Mouse (Mus musculus) T-cell, adult 2 months (primary cell): ENCODE measurements around the gene Mical2.

Source experiments
- DNase-seq: peaks from one replicate; pipeline ENCODE4 v3.0.0; 2022; ENCODE audit warnings: low spot score

The Mical2 gene

DNA sequence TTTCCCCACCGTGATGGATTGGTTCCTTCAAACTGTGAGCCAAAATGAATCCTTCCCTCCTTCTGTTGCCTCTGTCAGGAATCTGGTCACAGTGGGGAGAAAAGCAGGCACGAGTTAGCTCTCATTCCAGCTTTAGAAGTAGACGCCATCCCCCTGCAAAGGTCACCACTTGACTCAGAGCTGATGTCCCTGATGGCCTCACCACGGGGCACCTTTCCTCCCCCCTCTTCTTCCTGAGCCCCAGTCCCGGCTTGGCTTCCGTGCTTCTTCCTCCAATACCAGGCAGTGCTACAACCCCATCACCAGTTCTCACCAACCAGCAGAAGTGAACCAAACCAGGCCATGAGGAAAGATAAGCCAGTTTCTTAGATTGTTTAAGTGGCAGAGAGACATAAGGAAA lies 16.9 kb downstream of the Mical2 start:
- no peak for DNase-seq

DNA sequence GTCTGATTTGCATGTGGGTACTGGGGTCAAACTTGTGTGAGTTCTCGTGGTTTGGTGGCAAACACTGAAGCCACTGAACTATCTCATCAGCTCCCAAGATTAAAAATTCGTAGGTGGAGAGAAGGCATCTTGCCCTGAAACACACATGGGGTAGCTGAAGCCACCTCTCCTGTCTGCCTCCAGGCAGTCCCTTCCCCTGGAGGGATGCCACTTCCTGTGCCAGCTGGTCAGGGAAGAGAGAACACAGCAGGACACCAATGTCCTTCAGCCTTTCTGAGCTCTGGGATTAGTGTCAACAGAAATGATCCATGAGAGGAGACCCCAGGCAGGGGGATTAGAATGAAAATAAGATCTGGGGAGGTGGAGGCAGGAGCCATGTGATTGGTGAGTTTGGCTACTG lies 18.4 kb downstream of the Mical2 start:
- no peak for DNase-seq

- no peak for DNase-seq
Observed at GRCm38 (mm10) chr7:112244683-112245082, 19.0 kb downstream of the Mical2 start.

DNA sequence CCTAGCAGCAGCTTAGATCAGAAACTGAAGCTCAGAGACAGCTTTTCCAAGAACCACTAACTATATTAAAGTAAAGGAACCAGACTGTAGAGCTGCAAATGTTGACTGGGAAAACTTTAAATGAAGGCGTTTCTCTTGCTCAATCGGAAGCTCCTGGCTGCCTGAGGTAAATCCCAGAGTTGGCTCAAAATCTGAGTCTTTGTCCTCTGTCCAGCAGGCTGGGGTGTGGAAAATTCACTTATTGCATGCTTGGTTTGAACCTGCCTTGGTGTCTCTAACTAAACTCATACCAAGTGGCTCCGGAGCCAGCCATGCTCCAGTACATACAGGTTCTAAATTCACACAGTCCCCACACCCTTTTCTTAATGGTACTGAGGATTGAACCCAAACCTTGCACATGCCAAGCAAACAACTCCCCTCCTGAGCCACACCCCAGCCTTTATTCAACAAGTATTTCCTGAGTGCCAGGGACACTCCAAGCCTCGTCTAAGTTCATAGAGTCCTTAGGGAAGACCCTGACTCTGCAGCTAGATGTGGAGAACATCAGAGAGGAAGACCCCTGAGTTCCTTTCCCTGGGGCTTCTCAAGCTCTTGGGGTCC lies 20.3 kb downstream of the Mical2 start:
- DNase-seq = no peak

- DNase-seq = no peak
Observed at GRCm38 (mm10) chr7:112246442-112246841, 20.8 kb downstream of the Mical2 start.

- no peak for DNase-seq
Observed at GRCm38 (mm10) chr7:112247890-112248289, 22.2 kb downstream of the Mical2 start.

GRCm38 (mm10) chr7:112249476-112249875 lies 23.8 kb downstream of the Mical2 start:
- DNase-seq = no peak

GRCm38 (mm10) chr7:112252065-112252464 lies 26.4 kb downstream of the Mical2 start:
- no peak for DNase-seq

- no peak for DNase-seq
Observed at GRCm38 (mm10) chr7:112254233-112254632, 28.6 kb downstream of the Mical2 start.

DNA sequence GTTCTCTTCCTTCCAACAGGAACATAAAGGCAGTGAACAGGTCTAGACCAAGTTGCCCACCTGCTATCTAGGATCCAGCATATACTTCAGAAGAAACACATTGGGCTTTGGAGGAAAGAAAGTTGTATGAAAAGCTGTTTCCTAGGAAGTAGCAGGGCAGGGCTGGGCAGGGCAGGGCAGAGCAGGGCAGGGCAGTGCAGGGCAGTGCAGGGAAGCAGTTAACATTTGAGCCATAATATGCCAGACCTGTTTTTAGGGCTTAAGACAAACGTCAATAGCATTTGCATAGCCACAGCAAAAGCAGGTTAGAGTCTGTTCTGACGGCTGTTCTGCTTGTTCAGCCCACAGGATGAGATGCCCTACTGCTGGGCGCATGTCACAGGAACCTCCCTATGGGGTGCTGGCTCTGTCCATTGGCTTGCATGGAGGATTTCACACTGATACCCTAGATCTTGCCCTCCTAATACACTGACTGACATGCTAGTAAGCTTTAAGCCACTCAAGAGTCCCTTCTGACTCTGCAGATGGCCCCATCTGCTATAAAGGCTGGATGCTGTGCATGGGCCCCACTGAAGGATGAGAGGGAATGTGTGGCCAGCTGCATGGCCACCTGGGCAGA lies 29.7 kb downstream of the Mical2 start:
- DNase-seq = no peak

DNA sequence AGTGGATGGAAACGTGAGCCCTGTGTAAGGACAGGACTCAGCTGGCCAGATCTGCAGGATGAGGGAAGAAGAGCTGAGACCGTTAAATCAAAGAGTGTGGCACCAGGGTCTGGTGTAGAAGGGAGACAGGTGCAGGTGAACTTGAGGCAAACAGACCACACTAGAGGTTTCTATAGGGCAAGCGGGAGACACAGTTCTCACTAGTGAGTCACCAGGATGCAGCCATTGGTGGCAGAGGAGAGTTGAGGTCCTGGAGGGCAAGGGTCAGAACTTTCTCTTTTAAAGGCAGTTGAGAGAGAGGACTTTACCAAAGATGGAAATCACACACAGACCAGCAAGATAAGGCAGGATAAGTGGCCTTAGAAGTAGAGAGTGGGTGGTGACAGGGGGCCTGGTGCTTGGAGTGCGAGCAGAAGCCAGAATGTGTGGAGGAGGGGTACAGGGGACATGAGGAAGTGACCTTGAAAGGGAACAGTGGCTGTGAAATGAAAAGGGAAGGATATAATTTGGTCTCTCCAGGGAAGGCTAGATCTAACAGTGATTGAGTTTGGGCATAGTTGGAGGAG lies 32.8 kb downstream of the Mical2 start:
- DNase-seq = no peak

- no peak for DNase-seq
Observed at GRCm38 (mm10) chr7:112259286-112259685, 33.6 kb downstream of the Mical2 start.

DNA sequence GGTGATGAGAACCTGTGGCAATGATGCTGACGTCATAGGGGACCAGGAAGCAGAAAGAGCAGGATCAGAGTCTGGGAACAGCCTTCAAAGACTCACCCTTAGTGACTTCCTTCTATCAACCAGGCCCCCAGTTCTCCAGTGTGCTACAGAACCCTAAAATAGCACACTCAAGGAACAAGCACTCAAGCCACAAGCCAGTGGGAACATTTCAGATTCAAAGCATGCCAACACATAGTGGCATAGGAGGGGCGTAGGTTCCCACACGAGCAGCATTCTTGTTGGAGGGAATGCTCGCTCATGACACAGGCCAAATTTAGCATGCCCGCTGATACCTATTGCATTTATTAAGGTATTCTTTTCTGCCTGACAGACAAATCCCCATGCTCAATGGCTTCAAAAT lies 35.5 kb downstream of the Mical2 start:
- no peak for DNase-seq

DNA sequence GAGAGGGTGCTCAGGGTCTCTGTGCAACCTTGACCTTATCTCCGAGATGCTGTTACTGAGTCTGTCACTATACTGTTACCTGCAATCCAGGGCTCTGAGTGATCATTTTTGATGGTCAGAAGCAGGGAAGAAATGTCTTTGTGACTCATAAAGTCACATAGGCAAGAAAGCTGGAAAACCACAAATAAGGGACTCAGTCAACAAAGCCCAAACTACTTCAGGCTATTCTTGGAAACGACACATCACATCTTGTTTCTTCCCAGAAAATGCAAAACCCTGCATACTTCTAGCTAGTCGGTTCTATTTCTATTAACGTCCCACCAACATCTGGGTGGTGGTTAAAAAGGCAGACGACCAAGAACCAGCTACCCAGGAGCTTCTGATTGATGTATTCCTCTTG lies 41.6 kb downstream of the Mical2 start:
- no peak for DNase-seq

DNA sequence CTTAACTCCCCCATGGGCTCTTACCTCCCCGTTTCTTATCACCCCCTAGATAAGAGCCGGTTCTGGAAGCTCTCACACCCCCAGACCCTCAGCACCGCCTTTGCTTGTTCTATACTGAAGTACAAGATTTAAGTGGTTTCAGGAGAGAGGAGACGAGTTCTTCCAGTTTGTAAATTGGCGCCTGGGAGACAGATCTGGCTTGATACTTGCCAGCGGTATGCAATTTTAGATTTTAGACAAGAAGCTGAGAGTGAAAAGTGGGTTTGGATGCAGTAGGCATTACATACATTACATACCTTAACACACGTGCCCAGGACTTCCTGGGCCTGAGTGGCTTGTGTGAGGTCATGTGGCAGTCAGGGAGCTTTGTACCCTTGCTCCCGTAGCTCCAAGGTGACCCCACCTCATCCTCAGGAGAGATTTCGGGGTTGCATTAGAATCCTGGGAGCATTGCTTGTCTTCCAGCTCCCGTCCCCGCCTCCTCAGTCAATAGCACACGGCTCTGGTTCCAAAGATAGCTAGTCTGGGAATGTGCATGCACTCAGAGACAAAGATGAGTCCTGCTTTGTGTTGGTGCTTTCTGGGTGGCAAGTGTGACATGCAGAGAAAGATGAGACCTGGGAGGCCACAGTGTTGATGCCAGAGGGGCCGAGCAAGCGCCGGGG lies 43.2 kb downstream of the Mical2 start:
- no peak for DNase-seq

- no peak for DNase-seq
Observed at GRCm38 (mm10) chr7:112270870-112271269, 45.2 kb downstream of the Mical2 start.

DNA sequence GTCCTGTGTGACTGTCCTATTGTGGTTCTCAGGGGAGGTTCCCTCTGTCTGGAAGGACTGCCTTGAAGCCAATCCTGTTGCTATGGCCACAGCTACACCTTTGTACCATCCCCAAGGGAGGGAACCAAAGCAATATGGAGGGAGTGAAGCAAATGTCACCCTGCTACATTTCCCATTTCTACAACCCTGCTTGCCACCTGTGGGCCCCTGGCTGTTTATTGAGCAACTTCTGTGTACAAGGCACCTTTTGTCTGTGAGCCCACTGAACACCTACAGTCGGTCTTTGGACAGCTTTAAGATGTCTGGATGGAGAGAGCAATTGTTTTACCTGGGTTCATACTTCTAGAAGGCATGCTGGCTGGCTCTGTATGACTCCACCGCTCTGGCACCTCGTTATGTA lies 46.0 kb downstream of the Mical2 start:
- no peak for DNase-seq

DNA sequence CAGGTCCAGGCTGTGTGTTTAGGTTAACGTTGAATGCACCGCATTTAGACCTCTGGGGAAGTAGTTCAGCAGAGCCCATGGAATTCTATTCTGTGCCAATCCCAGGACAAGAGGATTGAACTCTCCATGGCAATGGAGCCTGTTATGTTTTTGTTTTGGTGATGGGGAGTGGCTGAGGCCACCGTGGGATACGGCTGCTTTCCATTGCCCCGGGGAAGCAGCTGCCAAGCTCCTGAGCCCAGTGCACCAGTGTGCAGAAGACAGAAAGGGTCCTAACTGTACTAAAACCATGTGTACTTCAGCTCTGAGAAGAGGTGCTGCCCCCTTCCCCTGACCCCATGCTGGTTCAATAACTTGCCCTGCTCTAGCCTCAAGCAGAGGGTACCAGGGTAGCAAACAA lies 47.0 kb downstream of the Mical2 start:
- no peak for DNase-seq

- DNase-seq = no peak
Observed at GRCm38 (mm10) chr7:112273451-112273850, 47.8 kb downstream of the Mical2 start.

DNA sequence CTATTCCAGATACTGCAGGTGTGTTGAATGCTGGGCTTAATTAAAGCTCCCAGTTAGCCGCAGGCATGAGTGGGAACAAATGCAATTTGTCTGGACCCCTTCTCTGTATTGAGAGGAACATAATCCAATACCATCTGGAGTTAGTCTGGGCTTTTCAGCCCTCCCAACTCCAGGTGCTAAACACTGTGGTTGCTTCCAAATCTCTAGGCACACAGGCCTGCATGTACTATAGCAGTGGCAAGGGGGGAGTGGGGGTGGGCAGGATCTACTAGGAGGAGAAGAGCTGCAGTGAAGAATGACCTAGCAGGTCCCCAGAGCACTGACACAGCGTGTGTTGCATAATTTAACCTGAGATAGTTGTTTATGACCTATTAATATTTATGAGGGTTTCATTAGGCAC lies 49.0 kb downstream of the Mical2 start:
- no peak for DNase-seq

DNA sequence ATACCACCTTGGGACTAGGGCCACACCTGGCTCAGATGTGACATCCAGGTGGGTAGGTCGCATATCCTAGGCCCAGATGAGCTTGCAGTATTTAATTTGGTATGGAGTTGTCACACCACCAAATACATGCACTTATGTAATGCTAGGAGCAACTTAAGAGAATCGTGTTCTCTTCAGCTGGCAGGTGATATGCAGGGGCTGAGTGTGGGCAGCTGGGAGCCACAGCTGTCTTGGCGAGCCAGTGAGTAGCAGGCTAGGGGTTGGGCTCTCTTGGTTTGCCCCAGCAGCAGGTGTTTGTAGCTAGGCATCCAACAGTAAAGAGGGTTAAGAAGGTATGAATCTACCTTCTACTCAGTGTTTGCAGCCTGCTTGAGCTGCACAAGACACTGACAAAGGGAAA lies 49.4 kb downstream of the Mical2 start:
- DNase-seq = no peak

GRCm38 (mm10) chr7:112275883-112276282 lies 50.2 kb downstream of the Mical2 start:
- DNase-seq = no peak

DNA sequence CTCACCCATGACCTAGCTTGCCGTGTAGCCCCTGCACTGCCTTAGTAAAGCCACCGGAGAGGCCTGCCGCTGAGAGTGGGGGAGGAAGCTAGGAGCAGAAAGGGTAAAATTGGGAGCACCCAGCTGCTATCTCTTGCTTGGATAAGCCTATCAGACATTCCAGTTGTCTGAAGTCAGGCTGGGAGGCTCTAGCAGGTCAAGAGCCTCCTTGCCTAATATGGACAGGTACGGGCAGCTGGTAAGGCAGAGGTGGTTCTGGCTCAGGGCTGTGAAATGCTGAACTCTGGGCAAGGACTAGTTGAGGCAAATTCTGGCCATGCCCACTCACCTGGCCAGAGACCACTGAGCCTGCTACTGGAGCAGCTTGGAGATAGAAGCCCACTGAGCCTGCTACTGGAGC lies 51.2 kb downstream of the Mical2 start:
- no peak for DNase-seq
